Mouse (Mus musculus) adipocyte (in vitro differentiated cells): Measurements from ENCODE around the gene Cd99l2.

ENCODE experiments used
- DNase-seq: peaks from one replicate; pipeline ENCODE4 v3.0.0-alpha.2; 2016; ENCODE audit warnings: low spot score

The Cd99l2 gene

DNA sequence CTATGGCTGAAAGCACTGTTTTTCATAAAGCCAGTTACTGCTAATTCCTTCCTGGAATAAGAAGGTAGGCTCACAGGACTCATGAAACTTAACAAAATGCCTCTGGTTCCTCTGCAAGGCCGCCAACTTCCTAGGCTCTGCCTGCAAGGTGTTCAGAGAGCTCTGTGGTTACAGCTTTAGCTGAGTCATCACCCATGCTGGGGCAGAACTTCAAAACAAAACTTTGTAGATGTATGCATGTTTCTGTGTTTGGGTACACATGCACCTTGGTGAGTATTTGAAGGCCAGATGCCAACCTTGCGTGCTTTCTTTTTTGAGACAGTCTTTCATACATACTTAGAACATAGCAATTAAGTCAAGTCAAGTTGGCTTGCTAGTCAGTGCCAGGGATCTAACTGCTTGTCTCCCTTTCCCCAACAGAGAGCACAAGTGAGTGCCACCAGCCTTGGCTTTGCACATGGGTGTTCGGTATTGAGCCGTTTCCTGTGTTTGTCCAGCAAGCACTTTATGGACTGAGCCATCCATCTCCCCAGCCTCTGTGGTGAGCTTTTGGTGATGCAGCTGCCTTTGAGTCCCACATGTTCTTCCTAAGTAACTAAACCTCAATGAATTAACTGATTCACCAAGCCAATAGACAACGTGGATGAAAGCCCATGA, 23.9 kb downstream of the Cd99l2 start:
- no peak for DNase-seq

DNA sequence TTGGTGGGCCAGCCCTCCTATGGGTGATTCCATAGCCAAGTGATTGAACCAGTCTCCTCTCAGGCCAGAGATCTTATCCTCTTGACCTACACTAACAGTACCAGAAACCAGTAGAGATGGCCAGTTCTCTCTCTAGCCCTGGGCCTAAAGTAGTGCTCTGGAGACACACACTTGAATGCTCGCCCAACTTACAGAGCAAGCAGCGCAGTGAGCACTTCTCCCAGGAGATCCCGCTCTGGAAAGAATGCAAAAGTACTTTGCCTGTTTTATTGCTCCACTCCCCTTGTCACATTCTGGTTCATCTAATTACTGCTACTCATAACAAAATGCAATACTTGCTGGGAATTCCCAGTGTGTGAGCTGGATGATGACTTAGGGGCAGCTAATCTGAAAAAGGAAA, 25.2 kb downstream of the Cd99l2 start:
- DNase-seq: peak; percentile 65

GRCm38 (mm10) chrX:71465417-71465816, 27.2 kb downstream of the Cd99l2 start:
- DNase-seq: no peak

DNA sequence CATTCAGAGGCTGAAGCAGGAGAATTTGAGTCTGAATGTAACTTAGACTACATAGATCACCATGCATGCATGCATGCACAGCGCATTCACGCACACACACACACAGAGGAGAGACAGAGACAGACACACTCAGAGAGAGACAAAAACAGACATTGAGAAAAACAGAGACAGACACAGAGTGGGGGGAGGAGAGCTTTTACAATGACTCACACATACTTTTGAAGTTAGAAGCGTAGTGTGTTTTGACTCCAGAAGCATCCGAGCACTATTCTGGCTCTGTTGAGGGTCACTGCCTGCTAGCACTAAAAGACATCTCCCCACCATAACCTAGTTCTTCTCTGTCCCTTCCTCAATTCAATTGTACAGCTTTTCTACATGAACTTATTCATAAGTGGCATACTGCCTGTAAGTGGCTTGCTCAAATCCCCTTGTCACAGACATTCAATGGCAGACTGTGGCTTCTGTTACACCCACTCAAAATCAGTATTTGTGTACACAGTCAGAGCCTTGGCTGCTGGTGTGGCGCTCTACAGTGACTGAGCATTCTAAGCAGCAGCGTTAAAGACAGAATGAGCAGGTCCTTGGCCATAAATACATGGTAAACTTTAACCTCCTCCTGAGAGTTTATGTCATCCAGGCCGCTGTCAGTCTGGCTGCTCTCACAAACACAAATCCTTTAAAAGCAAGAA, 28.4 kb downstream of the Cd99l2 start:
- peak; percentile 34 for DNase-seq

GRCm38 (mm10) chrX:71456078-71456737, 36.4 kb downstream of the Cd99l2 start:
- no peak for DNase-seq

DNA sequence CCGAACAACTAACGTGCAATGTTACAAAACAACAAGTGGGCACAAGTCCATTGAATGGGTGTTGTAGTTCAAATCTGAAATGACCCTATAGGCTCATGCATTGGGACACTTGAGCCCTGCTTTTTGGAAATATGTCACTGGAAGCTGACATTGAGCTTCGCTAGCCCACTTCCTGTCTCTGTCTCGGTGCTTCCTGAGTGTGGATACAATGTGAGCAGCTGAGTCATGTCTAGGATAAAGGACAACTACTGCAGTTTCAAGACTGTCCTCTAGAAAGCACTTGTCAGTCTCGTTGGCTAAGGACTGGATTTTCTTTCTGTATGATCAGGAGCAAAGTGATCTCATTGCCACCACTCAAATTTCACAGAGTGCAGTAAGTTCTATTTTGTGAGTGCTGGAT, 49.7 kb downstream of the Cd99l2 start:
- DNase-seq: peak; percentile 12

DNA sequence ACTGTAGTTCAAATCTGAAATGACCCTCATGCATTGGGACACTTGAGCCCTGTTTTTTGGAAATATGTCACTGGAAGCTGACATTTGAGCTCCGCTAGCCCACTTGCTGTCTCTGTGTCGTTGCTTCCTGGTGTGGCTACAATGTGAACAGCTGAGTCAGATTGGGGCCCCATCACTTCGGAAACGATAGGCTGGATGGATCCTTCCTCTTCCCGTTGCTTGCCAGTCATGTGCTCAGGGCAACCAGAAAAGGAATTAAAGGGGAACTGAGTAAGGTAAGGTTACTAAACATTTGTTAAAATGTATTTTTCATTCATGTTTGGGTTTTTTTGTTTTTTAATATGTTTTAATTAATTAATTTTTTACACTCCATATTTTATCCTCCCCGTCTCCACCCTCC, 53.2 kb downstream of the Cd99l2 start:
- no peak for DNase-seq

DNA sequence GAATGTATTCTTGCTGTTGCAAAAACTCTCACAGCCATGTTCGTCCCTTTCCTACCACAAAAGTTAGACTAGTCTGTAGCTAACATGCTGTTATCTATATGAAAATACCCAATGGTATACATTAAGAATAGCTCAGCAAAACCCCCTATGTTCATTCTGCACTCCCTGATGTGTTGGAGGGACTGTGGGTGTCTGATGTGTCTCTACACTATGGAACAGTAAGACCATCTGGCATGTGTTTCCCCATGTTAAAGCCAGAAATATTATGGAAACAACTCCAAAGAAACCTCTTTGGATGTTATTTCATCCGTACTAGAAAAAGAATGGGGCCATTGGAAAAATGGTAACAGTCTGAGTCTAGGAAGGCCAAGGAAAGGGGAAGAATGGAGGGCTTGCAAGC, 57.1 kb downstream of the Cd99l2 start:
- no peak for DNase-seq

DNA sequence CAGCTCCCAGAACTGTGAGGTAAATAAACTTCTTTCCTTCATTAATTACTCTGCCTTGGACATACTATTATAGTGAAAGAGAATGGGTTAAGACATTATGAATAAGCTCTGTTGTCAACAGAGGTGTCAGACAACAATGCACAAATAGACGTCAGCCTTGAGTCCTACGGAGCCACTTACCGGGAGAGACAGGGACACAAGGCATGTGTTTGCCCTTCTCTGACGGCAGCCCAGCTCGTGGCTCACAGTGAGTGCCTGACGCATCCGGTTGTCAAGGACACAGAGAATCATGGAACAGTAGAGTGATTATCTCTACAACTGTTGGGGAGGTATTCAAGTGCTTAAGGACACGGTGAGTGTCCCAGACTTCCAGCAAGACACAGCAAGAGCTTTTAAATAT, 57.8 kb downstream of the Cd99l2 start:
- no peak for DNase-seq

DNA sequence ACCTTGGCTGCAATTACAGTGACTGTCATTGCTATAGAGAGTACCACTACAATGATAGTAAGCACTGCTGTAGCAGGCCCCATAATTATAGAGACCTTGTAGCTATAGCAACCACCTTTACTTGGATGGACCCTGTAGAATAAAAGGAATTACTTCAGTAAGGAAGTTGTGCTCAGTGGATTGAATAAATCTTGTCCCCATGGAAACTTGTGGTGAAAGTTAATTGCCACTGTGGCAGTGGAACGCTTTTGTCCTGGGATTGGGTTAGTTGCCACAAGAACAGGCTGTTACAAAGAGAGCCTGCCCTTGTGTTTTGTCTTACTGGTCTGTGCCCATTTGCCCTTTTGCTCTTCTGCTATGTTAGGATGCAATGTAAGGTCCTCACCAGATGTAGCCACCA, 58.2 kb downstream of the Cd99l2 start:
- no peak for DNase-seq

- DNase-seq: no peak
These were observed 61.7 kb downstream of the Cd99l2 start for GRCm38 (mm10) chrX:71430900-71431299.

DNA sequence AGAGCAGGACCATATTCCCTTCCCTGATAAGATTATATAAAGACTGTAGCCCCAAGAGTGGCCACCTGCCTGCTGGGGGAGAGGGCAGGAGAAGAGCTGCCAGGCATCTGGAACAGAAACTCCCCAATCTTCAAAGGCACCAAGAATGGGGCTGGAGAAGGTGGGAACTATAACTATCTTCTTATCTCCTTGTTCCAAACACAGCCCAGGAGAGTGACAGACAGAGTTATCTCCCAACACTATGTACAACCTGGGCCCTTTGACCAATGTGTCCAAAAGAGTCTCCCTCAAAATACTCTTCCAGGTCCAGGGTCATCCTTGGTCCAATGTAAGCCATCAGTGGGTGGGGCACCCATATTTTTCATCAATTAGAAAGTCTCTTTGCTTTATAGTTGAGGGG, 65.2 kb downstream of the Cd99l2 start:
- no peak for DNase-seq

- DNase-seq: peak; percentile 78
These were observed 66.7 kb downstream of the Cd99l2 start for GRCm38 (mm10) chrX:71425746-71426519.

DNA sequence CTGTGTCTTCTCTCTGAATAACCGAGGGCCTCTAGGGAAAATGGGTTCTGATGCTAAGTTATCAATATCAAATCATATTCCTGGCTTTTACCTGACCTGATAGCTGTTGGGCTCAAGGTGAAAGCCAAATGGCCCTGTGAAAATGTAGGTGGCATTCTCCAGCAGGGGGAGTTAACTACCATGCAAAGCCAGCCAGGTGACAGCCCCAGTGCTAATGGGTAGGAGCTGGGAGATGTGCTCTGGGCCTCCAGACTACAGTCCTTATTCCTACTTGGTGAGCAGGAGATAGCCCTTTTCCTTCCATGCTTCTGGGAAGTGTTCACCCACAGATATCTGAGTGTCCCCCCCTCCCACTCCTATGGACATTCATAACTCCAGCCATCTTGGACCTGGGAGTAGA, 67.8 kb downstream of the Cd99l2 start:
- no peak for DNase-seq

DNA sequence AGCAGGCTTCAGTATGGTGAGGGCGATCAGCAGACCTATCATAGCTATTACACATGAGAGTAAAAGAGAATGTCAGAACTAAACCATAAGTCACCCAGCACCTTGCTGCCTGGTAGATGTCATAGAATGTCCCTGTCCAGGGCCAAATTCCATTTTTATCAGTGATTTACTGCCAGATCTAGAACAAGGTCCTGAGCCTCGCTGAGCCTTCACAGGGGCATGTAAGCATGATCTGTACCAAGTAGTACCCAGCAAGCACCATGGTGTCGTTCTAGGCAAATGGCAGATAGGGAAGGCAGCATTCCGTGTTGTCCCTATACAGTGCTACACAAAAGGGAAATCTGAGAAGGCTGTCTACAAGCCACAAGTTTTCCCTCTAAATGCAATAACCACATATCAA, 79.0 kb downstream of the Cd99l2 start:
- no peak for DNase-seq

GRCm38 (mm10) chrX:71412776-71413175, 79.9 kb downstream of the Cd99l2 start:
- no peak for DNase-seq

DNA sequence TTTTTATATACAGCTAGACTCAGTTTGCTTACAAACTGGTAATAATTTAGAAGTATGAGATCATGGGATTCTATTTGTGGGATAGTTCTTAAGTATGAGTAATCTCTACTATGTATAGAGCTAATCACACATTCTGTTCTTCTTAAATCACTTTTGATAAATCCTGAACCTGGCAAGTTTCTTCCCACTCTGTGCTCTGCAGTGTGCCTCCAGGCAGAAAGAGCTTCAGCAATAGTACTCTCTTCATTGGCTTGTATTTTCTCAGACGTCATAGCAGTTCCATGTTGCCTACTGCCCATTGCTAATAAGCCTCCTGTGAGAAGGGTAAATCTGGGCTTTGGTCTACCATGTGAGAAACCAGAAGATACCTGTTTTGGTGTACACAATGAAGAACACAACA, 84.3 kb downstream of the Cd99l2 start:
- DNase-seq: no peak

DNA sequence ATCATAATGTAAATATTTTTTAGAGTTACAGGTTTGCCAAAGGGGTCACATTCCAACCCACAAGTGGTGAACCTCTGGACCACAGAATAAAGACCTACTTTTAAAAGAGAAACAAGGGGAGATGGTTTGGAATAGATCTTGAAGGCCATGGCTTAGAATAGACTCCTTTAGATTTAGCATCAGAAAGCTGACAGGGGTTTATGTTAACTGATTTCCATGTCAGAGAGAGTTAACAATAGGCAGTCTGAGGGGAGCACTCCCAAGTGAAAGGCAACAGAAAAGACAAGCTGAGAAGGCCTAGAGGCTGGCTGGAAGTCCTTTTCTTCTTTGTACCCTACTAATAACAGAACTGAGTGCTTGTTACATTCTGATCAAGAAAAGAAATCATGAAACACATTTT, 86.4 kb downstream of the Cd99l2 start:
- DNase-seq: no peak

DNA sequence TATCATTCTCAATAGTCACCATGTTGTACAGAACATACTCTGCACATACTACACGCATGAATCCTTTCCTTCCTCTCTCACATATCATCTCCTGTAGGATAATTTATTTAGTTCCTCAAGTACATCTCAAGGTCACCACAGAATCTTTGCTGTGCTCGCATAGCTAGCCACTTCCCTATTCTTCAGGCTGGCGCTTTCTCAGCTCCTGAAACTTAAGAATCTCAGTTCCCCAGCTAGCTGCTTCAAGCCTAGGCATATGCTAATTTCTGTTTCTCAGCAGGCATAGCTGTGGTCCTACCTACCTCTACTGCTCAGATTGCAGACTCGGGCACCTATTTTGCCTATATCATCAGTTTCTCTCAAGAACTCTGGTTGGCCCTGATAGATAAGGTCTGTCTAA, 96.3 kb downstream of the Cd99l2 start:
- no peak for DNase-seq

GRCm38 (mm10) chrX:71381571-71381970, 111.1 kb downstream of the Cd99l2 start:
- DNase-seq: peak; percentile 20

DNA sequence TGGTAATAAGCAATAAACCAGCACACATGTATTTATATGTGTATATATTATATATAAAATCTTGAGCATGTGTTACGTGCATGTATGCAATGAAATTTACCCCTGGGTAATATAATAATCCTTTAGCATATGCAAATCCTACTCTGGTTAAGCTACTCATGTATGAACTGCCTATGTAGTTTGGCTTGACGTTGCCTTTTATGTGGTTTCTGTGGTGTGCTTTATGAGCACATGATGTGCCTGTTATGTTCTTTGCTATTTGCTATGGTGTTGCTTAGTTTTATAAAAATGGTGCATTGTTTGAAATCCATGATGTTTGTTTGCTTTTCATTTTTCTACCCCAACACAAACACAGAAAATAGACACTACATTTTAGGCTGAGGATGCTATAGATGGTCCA, 114.2 kb downstream of the Cd99l2 start:
- no peak for DNase-seq

DNA sequence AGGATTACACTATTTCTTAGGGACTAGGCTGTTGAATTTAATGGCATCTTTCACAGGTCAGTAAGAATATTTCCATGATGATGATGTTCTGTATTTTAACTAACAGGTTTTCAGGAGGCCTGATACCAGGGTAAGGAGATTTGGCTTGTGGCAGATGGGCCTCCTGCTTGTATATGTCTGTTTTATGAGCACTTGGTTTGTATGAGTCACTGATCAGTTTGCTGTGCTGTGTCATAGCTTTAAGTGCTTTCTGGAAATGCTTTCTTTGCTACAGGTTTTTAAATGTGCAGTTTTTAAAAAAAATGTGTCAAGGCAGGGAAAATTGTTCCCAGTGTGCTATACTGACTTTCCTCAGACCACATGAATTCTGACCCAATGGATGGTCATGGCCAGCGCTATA, 115.9 kb downstream of the Cd99l2 start:
- no peak for DNase-seq
